Mouse (Mus musculus) thymus, adult 2 months (tissue): ENCODE results near the gene Ccdc18.

Source experiments
- CTCF ChIP-seq: fragments of 200-500 bp; IDR thresholded peaks from 2 replicates; pipeline ENCODE4 v1.5.1; 2012; ENCODE audit warnings: mild to moderate bottlenecking, control low read depth, low read length, moderate library complexity, borderline replicate concordance; ENCODE audit not compliant: control insufficient read depth, poor library complexity, insufficient read depth; ENCODE audit errors: extremely low read depth
- POLR2A ChIP-seq: fragments of 200-500 bp; IDR thresholded peaks from 2 replicates; pipeline ENCODE4 v1.6.1; 2012; ENCODE audit warnings: mild to moderate bottlenecking, low read length, control low read depth, moderate library complexity; ENCODE audit not compliant: control insufficient read depth, poor library complexity, insufficient read depth; ENCODE audit errors: extremely low read depth

DNA sequence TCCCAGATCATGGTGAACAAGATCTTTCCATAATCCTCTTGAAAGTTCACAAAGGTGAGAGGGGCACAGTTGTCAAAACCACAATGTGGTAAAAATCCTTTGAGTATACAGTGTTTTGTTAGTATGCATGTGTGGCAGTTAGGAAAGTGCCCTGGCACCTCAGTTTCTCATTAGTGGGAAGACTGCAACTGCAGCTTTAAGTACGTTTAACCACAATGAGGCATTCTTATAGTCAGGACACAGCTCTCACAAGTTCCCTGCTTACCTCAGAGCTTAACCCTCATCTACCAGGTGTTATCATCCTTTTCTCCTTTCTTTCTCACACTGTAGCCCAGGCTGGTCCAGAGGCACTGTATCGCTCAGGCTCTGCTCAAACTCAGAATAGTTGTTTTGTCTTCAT lies 28.1 kb downstream of the Ccdc18 start:
- TF ChIP-seq POLR2A (no peak), CTCF (no peak)
